In genomic region chr8:110071600-110071999, GRCm38 (mm10) we compare ENCODE assay signal across 9 mouse cellular contexts. TPM values are rescaled to one million over a fixed set of nuclear protein-coding genes. Genes with fewer than 3 reads are reported as not detected.
DNase-seq lines count a peak whose midpoint lies in the region; ATAC-seq and TF ChIP-seq lines count a peak whose summit lies in the region.
"Had no signal": no experiment of that assay in that cellular context is flagged by ENCODE, and none has a peak within 500 bp of the region (broad histone marks: within the 10 kb centered on the region; RNA-seq: fewer than 3 reads in every experiment).

No protein-coding gene starts in this region.

- no peak overlapping the region for H3K4me2 ChIP-seq in intestine, postnatal 0 days (replicated peaks; ENCODE audit: low read depth)
- no peak overlapping the region for H3K4me2 ChIP-seq in limb, embryonic 11.5 days (ENCODE audit: low read depth, severe bottlenecking)
- H3K4me2 ChIP-seq: stomach, embryonic 15.5 days had no signal

- H3ac ChIP-seq in C2C12 (ENCODE audit: control insufficient read depth, insufficient read length, low read depth): no peak overlapping the region

- H3K27me3 ChIP-seq in C2C12 (ENCODE audit: control insufficient read depth, insufficient read depth, insufficient read length): peaks cover 3% of the 10 kb centered on the region
- no peaks in the 10 kb centered on the region; the same call in 1 of the 2 replicates for H3K27me3 ChIP-seq in intestine, postnatal 0 days (replicated peaks; ENCODE audit: control insufficient read depth, insufficient read depth, low read length)
- H3K27me3 ChIP-seq in limb, embryonic 11.5 days (ENCODE audit: control insufficient read depth, insufficient read depth, low read length): no peaks in the 10 kb centered on the region
- H3K27me3 ChIP-seq: stomach, embryonic 15.5 days had no signal

- H3K36me3 ChIP-seq in C2C12 (ENCODE audit: control insufficient read depth, insufficient read depth): no peaks in the 10 kb centered on the region
- no peaks in the 10 kb centered on the region for H3K36me3 ChIP-seq in intestine, postnatal 0 days (ENCODE audit: control insufficient read depth, insufficient read depth)
- H3K36me3 ChIP-seq in limb, embryonic 11.5 days (ENCODE audit: control insufficient read depth, insufficient read depth, low read length): no peaks in the 10 kb centered on the region
- H3K36me3 ChIP-seq: stomach, embryonic 15.5 days had no signal

- TF ChIP-seq POLR2A in brain, embryonic 14.5 days (IDR thresholded peaks at IDR 0.05; ENCODE audit: borderline replicate concordance, extremely low read depth, insufficient read depth, insufficient read length, poor library complexity, severe bottlenecking): no peak

- no peaks in the 10 kb centered on the region for H3K9me3 ChIP-seq in intestine, postnatal 0 days (ENCODE audit: control insufficient read depth)
- H3K9me3 ChIP-seq in limb, embryonic 11.5 days (ENCODE audit: control insufficient read depth, low read length): no peaks in the 10 kb centered on the region
- H3K9me3 ChIP-seq: stomach, embryonic 15.5 days had no signal

- no peak overlapping the region for H3K27ac ChIP-seq in intestine, postnatal 0 days (ENCODE audit: low read depth, low read length)
- H3K27ac ChIP-seq in limb, embryonic 11.5 days (replicated peaks; ENCODE audit: low read depth, low read length): no peak overlapping the region
- H3K27ac ChIP-seq: stomach, embryonic 15.5 days had no signal

- 0 out of 2 replicates have a peak, but pooled peaks have one; percentile 46 for ATAC-seq in erythroid progenitor cell, adult 5-6 weeks (replicated peaks; ENCODE audit: low FRiP score, poor library complexity, severe bottlenecking)
- ATAC-seq in intestine, postnatal 0 days: peak; percentile 64
- no peak for ATAC-seq in limb, embryonic 11.5 days (ENCODE audit: insufficient number of reproducible peaks, low FRiP score, low TSS enrichment, low read depth)

- DNase-seq in 3T3-L1 (ENCODE audit: low read depth, low spot score): peak; percentile 81
- DNase-seq in brain, embryonic 14.5 days (ENCODE audit: low read depth): peak; percentile 87
- peak; percentile 79 for DNase-seq in limb, embryonic 11.5 days (ENCODE audit: low spot score)
- DNase-seq in retina, embryonic 14.5 days (ENCODE audit: low spot score): peak; percentile 91

- 13% methylated on average over 9 of the region's 9 CpGs for WGBS in intestine, postnatal 0 days
- WGBS in limb, embryonic 11.5 days: 18% methylated on average over 9 of the region's 9 CpGs

- no peak overlapping the region for H3K9ac ChIP-seq in intestine, postnatal 0 days (ENCODE audit: low read depth, low read length)
- no peak overlapping the region for H3K9ac ChIP-seq in limb, embryonic 11.5 days (ENCODE audit: low read length)
- H3K9ac ChIP-seq: stomach, embryonic 15.5 days had no signal

- H3K79me3 ChIP-seq in C2C12 (ENCODE audit: low read depth): no peaks in the 10 kb centered on the region

- no peak overlapping the region for H3K4me3 ChIP-seq in C2C12 (ENCODE audit: insufficient read depth, poor library complexity, severe bottlenecking)
- no peak overlapping the region for H3K4me3 ChIP-seq in intestine, postnatal 0 days (ENCODE audit: low read depth, low read length)
- H3K4me3 ChIP-seq in limb, embryonic 11.5 days (ENCODE audit: low read depth, low read length): no peak overlapping the region
- H3K4me3 ChIP-seq: stomach, embryonic 15.5 days had no signal

- H3K4me1 ChIP-seq in intestine, postnatal 0 days (replicated peaks; ENCODE audit: control insufficient read depth, insufficient read depth, low read length): no peaks in the 10 kb centered on the region
- no peaks in the 10 kb centered on the region for H3K4me1 ChIP-seq in limb, embryonic 11.5 days (ENCODE audit: control insufficient read depth, insufficient read depth, low read length)
- H3K4me1 ChIP-seq: stomach, embryonic 15.5 days had no signal

- TF ChIP-seq CTCF in C2C12 (IDR thresholded peaks at IDR 0.05; ENCODE audit: control insufficient read depth, insufficient read depth, insufficient read length): peak; percentile 81
- TF ChIP-seq CTCF in brain, embryonic 14.5 days (IDR thresholded peaks at IDR 0.05; ENCODE audit: borderline replicate concordance, extremely low read depth, insufficient read depth, insufficient read length): peak; percentile 94
- peak; percentile 99 for TF ChIP-seq CTCF in intestine, postnatal 0 days (IDR thresholded peaks at IDR 0.05; ENCODE audit: low read depth)

- no peaks in the 10 kb centered on the region for H3K79me2 ChIP-seq in C2C12 (ENCODE audit: control insufficient read depth, insufficient read depth)

TF ChIP-seq in C2C12, 6 proteins besides CTCF, POLR2A, EP300 and RAD21:
- TF ChIP-seq MAX (IDR thresholded peaks at IDR 0.05): no peak
- TF ChIP-seq FOSL1 (IDR thresholded peaks at IDR 0.05; ENCODE audit: insufficient read depth, low read length, poor library complexity, severe bottlenecking): no peak
- no peak for TF ChIP-seq MYOD1 (IDR thresholded peaks at IDR 0.05; ENCODE audit: control insufficient read depth, insufficient read length, low read depth)
- TF ChIP-seq CEBPB (IDR thresholded peaks at IDR 0.05; ENCODE audit: low read depth): no peak
- no peak for TF ChIP-seq USF1 (IDR thresholded peaks at IDR 0.05; ENCODE audit: low read depth)
- TF ChIP-seq MYOG (IDR thresholded peaks at IDR 0.05; ENCODE audit: control insufficient read depth, extremely low read depth, insufficient read length): no peak

RNA-seq across cellular contexts. Expression of gene Zfp612, which starts 7.9 kb away (rescaled TPM):
- not detected for polyA plus RNA-seq in C2C12 (2012; fragmentation: generic; extraction: Trizol)
- polyA plus RNA-seq in brain, embryonic 14.5 days (2012; rRNA removed): 11.9 and 15.0 TPM in 2 replicates
- total RNA-seq in erythroid progenitor cell, adult 5-6 weeks (2015; ENCODE audit: low replicate concordance): not detected in 2 replicates
- total RNA-seq in erythroid progenitor cell, adult 5-6 weeks (2017; ENCODE audit: low replicate concordance): not detected in 2 replicates
- polyA plus RNA-seq in intestine, postnatal 0 days (2015; fragmentation: Nextera tagmentation; extraction: Ambion mirVana): 2.4 and 2.6 TPM in 2 replicates
- polyA plus RNA-seq in limb, embryonic 11.5 days (2014; fragmentation: Nextera tagmentation; extraction: Ambion mirVana): 7.9 and 10.3 TPM in 2 replicates

RNA-seq across cellular contexts. Expression of gene Gm21964, which starts 29.4 kb away (rescaled TPM):
- polyA plus RNA-seq in C2C12 (2012; fragmentation: generic; extraction: Trizol): not detected
- polyA plus RNA-seq in brain, embryonic 14.5 days (2012; rRNA removed): not detected in 2 replicates
- total RNA-seq in erythroid progenitor cell, adult 5-6 weeks (2015; ENCODE audit: low replicate concordance): not detected in 2 replicates
- not detected in 2 replicates for total RNA-seq in erythroid progenitor cell, adult 5-6 weeks (2017; ENCODE audit: low replicate concordance)
- not detected in 2 replicates for polyA plus RNA-seq in intestine, postnatal 0 days (2015; fragmentation: Nextera tagmentation; extraction: Ambion mirVana)
- not detected in 2 replicates for polyA plus RNA-seq in limb, embryonic 11.5 days (2014; fragmentation: Nextera tagmentation; extraction: Ambion mirVana)
- polyA plus RNA-seq: heart, embryonic 14.5 days; stomach, embryonic 15.5 days had no signal

RNA-seq across cellular contexts. Expression of gene Gm17720, which starts 31.0 kb away (rescaled TPM):
- polyA plus RNA-seq in C2C12 (2012; fragmentation: generic; extraction: Trizol): not detected
- polyA plus RNA-seq in brain, embryonic 14.5 days (2012; rRNA removed): not detected in 2 replicates
- not detected in 2 replicates for total RNA-seq in erythroid progenitor cell, adult 5-6 weeks (2015; ENCODE audit: low replicate concordance)
- total RNA-seq in erythroid progenitor cell, adult 5-6 weeks (2017; ENCODE audit: low replicate concordance): not detected in 2 replicates
- not detected in 2 replicates for polyA plus RNA-seq in intestine, postnatal 0 days (2015; fragmentation: Nextera tagmentation; extraction: Ambion mirVana)
- polyA plus RNA-seq in limb, embryonic 11.5 days (2014; fragmentation: Nextera tagmentation; extraction: Ambion mirVana): not detected in 2 replicates
- polyA plus RNA-seq: heart, embryonic 14.5 days; stomach, embryonic 15.5 days had no signal

RNA-seq across cellular contexts. Expression of gene Chst4, which starts 32.1 kb away (rescaled TPM):
- not detected for polyA plus RNA-seq in C2C12 (2012; fragmentation: generic; extraction: Trizol)
- not detected in 2 replicates for polyA plus RNA-seq in brain, embryonic 14.5 days (2012; rRNA removed)
- total RNA-seq in erythroid progenitor cell, adult 5-6 weeks (2015; ENCODE audit: low replicate concordance): not detected in 2 replicates
- not detected in 2 replicates for total RNA-seq in erythroid progenitor cell, adult 5-6 weeks (2017; ENCODE audit: low replicate concordance)
- polyA plus RNA-seq in intestine, postnatal 0 days (2015; fragmentation: Nextera tagmentation; extraction: Ambion mirVana): 5.5 and 6.2 TPM in 2 replicates
- not detected in 2 replicates for polyA plus RNA-seq in limb, embryonic 11.5 days (2014; fragmentation: Nextera tagmentation; extraction: Ambion mirVana)
